Mouse (Mus musculus): ENCODE measurements around the gene Cxcl10. TPM values are rescaled to one million over a fixed set of nuclear protein-coding genes. Genes with fewer than 3 reads are reported as not detected.

Cxcl10 gene
- polyA plus RNA-seq, 1 experiment, result 0.62 TPM

GRCm38 (mm10) chr5:92302149-92302840 is 46.4 kb downstream of the Cxcl10 start:
- Histone ChIP-seq H3K27me3 (ENCODE audit: control insufficient read depth, insufficient read depth, insufficient read length) (no peaks in the 10 kb centered on the region), H3K36me3 (ENCODE audit: control insufficient read depth, insufficient read depth) (peaks cover 38% of the 10 kb centered on the region)
- TF ChIP-seq POLR2AphosphoS2 (IDR thresholded peaks at IDR 0.05; ENCODE audit: insufficient read length, low read depth), result no peak
- no peak for TF ChIP-seq USF1 (IDR thresholded peaks at IDR 0.05; ENCODE audit: low read depth)
- no peak for TF ChIP-seq MYOD1 (IDR thresholded peaks at IDR 0.05; ENCODE audit: control insufficient read depth in 1 of 3, insufficient read length in 2 of 3, low read depth in 2 of 3)
- TF ChIP-seq TCF3 (IDR thresholded peaks at IDR 0.05; ENCODE audit: insufficient read length, low read depth), result no peak
- no peak for TF ChIP-seq E2F4 (IDR thresholded peaks at IDR 0.05; ENCODE audit: insufficient read depth)
- no peak for TF ChIP-seq MAX (IDR thresholded peaks at IDR 0.05; ENCODE audit: low read depth)

More at GRCm38 (mm10) chr5:92302149-92302840, 46.4 kb downstream of the Cxcl10 start:
- no peak overlapping the region for H3K4me2 ChIP-seq (ENCODE audit: low read depth)
- H3ac ChIP-seq (ENCODE audit: control insufficient read depth, insufficient read length), result no peak overlapping the region
- no peak overlapping the region for H3K4me3 ChIP-seq
- H3K79me2 ChIP-seq (ENCODE audit: control insufficient read depth, insufficient read depth), result peaks cover 11% of the 10 kb centered on the region

Other genes starting within 250 kb of the Cxcl10 start
- 55.2 TPM for gene Uso1, start 211.0 kb downstream of the Cxcl10 start, polyA plus RNA-seq (2012; fragmentation: generic; extraction: Trizol)
- gene U90926, start 133.5 kb downstream of the Cxcl10 start, polyA plus RNA-seq (2012; fragmentation: generic; extraction: Trizol), result not detected
- gene Ppef2, start 92.6 kb downstream of the Cxcl10 start, polyA plus RNA-seq (2012; fragmentation: generic; extraction: Trizol), result 0.18 TPM
- gene Naaa, start 70.7 kb downstream of the Cxcl10 start, polyA plus RNA-seq (2012; fragmentation: generic; extraction: Trizol), result 6.2 TPM
- 7.5 TPM for gene Sdad1, start 38.4 kb downstream of the Cxcl10 start, polyA plus RNA-seq (2012; fragmentation: generic; extraction: Trizol)
- gene Cxcl9, start 20.8 kb downstream of the Cxcl10 start, polyA plus RNA-seq (2012; fragmentation: generic; extraction: Trizol), result 0.02 TPM
- gene Art3, start 17.1 kb downstream of the Cxcl10 start, polyA plus RNA-seq (2012; fragmentation: generic; extraction: Trizol), result 3.8 TPM
- gene Nup54, start 86.3 kb upstream of the Cxcl10 start, polyA plus RNA-seq (2012; fragmentation: generic; extraction: Trizol), result 11.0 TPM
- 46.6 TPM for gene Scarb2, start 157.9 kb upstream of the Cxcl10 start, polyA plus RNA-seq (2012; fragmentation: generic; extraction: Trizol)
- not detected for gene Fam47e, start 206.2 kb upstream of the Cxcl10 start, polyA plus RNA-seq (2012; fragmentation: generic; extraction: Trizol)

All from myocyte (in vitro differentiated cells).